Mouse (Mus musculus): ENCODE results near the gene Atp6v1b1. TPM values are rescaled to one million over a fixed set of nuclear protein-coding genes. Genes with fewer than 3 reads are reported as not detected.
A peak's percentile ranks its signal among the peaks of the same experiment; 100 is the strongest.

Gene Atp6v1b1
- total and polyA plus RNA-seq, 3 experiments: not detected

DNA sequence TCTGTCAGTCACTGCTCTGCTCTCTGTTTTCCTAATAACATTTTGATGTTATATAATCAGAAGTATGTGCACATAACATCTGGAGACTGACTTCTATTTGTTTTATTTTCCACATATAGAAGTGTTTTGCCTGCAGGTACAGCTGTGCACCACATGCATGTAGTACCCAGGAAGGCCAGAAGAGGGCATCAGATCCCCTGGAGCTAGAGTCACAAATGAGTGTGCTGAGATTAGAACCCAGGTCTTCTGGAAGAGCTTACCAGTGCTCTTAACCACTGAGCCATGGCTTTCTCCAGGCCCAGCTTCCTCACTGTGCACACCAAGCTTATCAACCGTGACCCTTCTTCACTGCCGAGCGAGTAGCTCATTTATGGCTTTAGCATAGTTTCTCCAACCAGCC lies 14.3 kb upstream of the Atp6v1b1 start:
- DNase-seq (ENCODE audit: extremely low read depth): peak; percentile 43
- dilution Hi-C loops (cut with MboI; ENCODE audit: extremely low pct_ligation_motif_present, extremely low pct_unique_long_range_greater_than_20kb, low sequenced_read_pairs): no loop called here
- H3K4me3 ChIP-seq (replicated peaks in 1 of 3; ENCODE audit: low read depth in 2 of 3, low read length in 2 of 3, poor library complexity in 1 of 3): no peak overlapping the region

GRCm38 (mm10) chr6:83729350-83729970 lies 13.3 kb upstream of the Atp6v1b1 start:
- TF ChIP-seq GABPA (IDR thresholded peaks at IDR 0.05; ENCODE audit: insufficient replicate concordance, low read depth, low read length) (no peak), SMC3 (IDR thresholded peaks at IDR 0.05; ENCODE audit: low read depth, low read length) (no peak), MAFK (IDR thresholded peaks at IDR 0.05; ENCODE audit: insufficient replicate concordance, low read length) (no peak), RCOR1 (conservative IDR thresholded peaks at IDR 0.05; ENCODE audit: low read depth, low read length) (no peak), JUN (IDR thresholded peaks at IDR 0.05; ENCODE audit: insufficient read depth, low read depth, low read length) (no peak), ZC3H11A (IDR thresholded peaks at IDR 0.05; ENCODE audit: low read depth, low read length) (no peak), PAX5 (IDR thresholded peaks at IDR 0.05; ENCODE audit: low read length) (no peak), POLR2A (IDR thresholded peaks at IDR 0.05; ENCODE audit: low read depth, low read length) (no peak), NRF1 (IDR thresholded peaks at IDR 0.05; ENCODE audit: low read depth, low read length) (no peak), NELFE (IDR thresholded peaks at IDR 0.05; ENCODE audit: low read depth, low read length) (no peak), UBTF (IDR thresholded peaks at IDR 0.05; ENCODE audit: low read depth, low read length) (no peak), BHLHE40 (IDR thresholded peaks at IDR 0.05; ENCODE audit: low read depth, low read length) (no peak), E2F4 (IDR thresholded peaks at IDR 0.05; ENCODE audit: insufficient replicate concordance, low read depth, low read length) (no peak), ZMIZ1 (IDR thresholded peaks at IDR 0.05; ENCODE audit: low read depth, low read length) (no peak), MAZ (IDR thresholded peaks at IDR 0.05; ENCODE audit: low read depth, low read length) (no peak), TCF12 (IDR thresholded peaks at IDR 0.05; ENCODE audit: low read depth, low read length) (no peak)
- Histone ChIP-seq H3K4me1 (ENCODE audit: control insufficient read depth in 1 of 2, insufficient read depth in 2 of 2) (no peaks in the 10 kb centered on the region), H3K27me3 (replicated peaks) (peaks cover 63% of the 10 kb centered on the region), H3K27ac (ENCODE audit: insufficient read depth, low read depth) (no peak overlapping the region), H3K36me3 (replicated peaks in 1 of 2; ENCODE audit: control insufficient read depth in 1 of 2, insufficient read depth in 1 of 2, low read length in 1 of 2) (no peaks in the 10 kb centered on the region), H3K4me2 (ENCODE audit: insufficient read depth, low read depth, poor library complexity, severe bottlenecking) (no peak overlapping the region), H3K9ac (ENCODE audit: insufficient read depth, low read depth) (no peak overlapping the region), H3K9me3 (replicated peaks; ENCODE audit: low read length) (peaks cover 22% of the 10 kb centered on the region), H3K4me3 (replicated peaks in 1 of 3; ENCODE audit: low read depth in 2 of 3, low read length in 2 of 3, poor library complexity in 1 of 3) (no peak overlapping the region), H3K79me2 (replicated peaks; ENCODE audit: control insufficient read depth, extremely low read depth, insufficient read depth, poor library complexity, severe bottlenecking) (no peaks in the 10 kb centered on the region)
- dilution Hi-C loops (cut with MboI; ENCODE audit: extremely low pct_ligation_motif_present, extremely low pct_unique_long_range_greater_than_20kb, low sequenced_read_pairs) (no loop called here), in situ Hi-C loops (cut with MboI; ENCODE audit: low pct_ligation_motif_present, low pct_unique_long_range_greater_than_20kb, low sequenced_read_pairs) (no loop called here)
- no peak for DNase-seq (ENCODE audit: extremely low read depth)

More for the DNA sequence above, 14.3 kb upstream of the Atp6v1b1 start:
- H3K36me3 ChIP-seq (replicated peaks in 1 of 2; ENCODE audit: control insufficient read depth in 1 of 2, insufficient read depth in 1 of 2, low read length in 1 of 2): no peaks in the 10 kb centered on the region
- no peaks in the 10 kb centered on the region for H3K4me1 ChIP-seq (ENCODE audit: control insufficient read depth in 1 of 2, insufficient read depth in 2 of 2)
- H3K79me2 ChIP-seq (replicated peaks; ENCODE audit: control insufficient read depth, extremely low read depth, insufficient read depth, poor library complexity, severe bottlenecking): no peaks in the 10 kb centered on the region
- TF ChIP-seq NRF1 (IDR thresholded peaks at IDR 0.05; ENCODE audit: low read depth, low read length) (no peak), CHD1 (IDR thresholded peaks at IDR 0.05; ENCODE audit: low read depth, low read length) (no peak), MXI1 (IDR thresholded peaks at IDR 0.05; ENCODE audit: low read depth, low read length) (no peak), MAFK (IDR thresholded peaks at IDR 0.05; ENCODE audit: insufficient replicate concordance, low read length) (no peak), SMC3 (IDR thresholded peaks at IDR 0.05; ENCODE audit: low read depth, low read length) (peak; percentile 21; the same call in 1 of the 2 replicates), JUND (conservative IDR thresholded peaks at IDR 0.05; ENCODE audit: low read depth, low read length) (no peak), E2F4 (IDR thresholded peaks at IDR 0.05; ENCODE audit: insufficient replicate concordance, low read depth, low read length) (no peak), ZKSCAN1 (IDR thresholded peaks at IDR 0.05; ENCODE audit: borderline replicate concordance, low read depth, low read length) (no peak), USF1 (IDR thresholded peaks at IDR 0.05; ENCODE audit: low read depth, low read length) (no peak), CTCF (conservative IDR thresholded peaks at IDR 0.05 in 1 of 2, IDR thresholded peaks at IDR 0.05 in 1 of 2; ENCODE audit: low read depth in 2 of 2, low read length in 2 of 2) (peak; percentile 58 to 79), ETS1 (conservative IDR thresholded peaks at IDR 0.05; ENCODE audit: low read depth, low read length) (no peak)
- no peak overlapping the region for H3K4me2 ChIP-seq (ENCODE audit: insufficient read depth, low read depth, poor library complexity, severe bottlenecking)
- in situ Hi-C loops (cut with MboI; ENCODE audit: low pct_ligation_motif_present, low pct_unique_long_range_greater_than_20kb, low sequenced_read_pairs): no loop called here
- no peak overlapping the region for H3K9ac ChIP-seq (ENCODE audit: insufficient read depth, low read depth)
- H3K27me3 ChIP-seq (replicated peaks): peaks cover 54% of the 10 kb centered on the region
- no peak overlapping the region for H3K27ac ChIP-seq (ENCODE audit: insufficient read depth, low read depth)
- H3K9me3 ChIP-seq (replicated peaks; ENCODE audit: low read length): peaks cover 12% of the 10 kb centered on the region

All from CH12.LX (cell line).